Mouse (Mus musculus) heart, adult 2 months (tissue): ENCODE results near the gene Tox2. TPM values are rescaled to one million over a fixed set of nuclear protein-coding genes. Genes with fewer than 3 reads are reported as not detected.
A peak's percentile ranks its signal among the peaks of the same experiment; 100 is the strongest.

Experiments
- DNase-seq, 2 experiments: peaks; one replicate each; pipeline ENCODE4 v3.0.0; 2021
- H3K27ac ChIP-seq: fragments of 200-600 bp; 2 replicates; pipeline ENCODE4 v1.8.1; 2022
- H3K27me3 ChIP-seq: fragments of 200-500 bp; 2 replicates; pipeline ENCODE4 v1.6.1; 2012; ENCODE audit warnings: mild to moderate bottlenecking, low read length, inconsistent platforms, mixed read lengths; ENCODE audit not compliant: control insufficient read depth, insufficient read depth
- H3K36me3 ChIP-seq: fragments of 200-500 bp; 2 replicates; pipeline ENCODE4 v1.6.1; 2012; ENCODE audit warnings: low read length, inconsistent platforms; ENCODE audit not compliant: control insufficient read depth, insufficient read depth
- H3K4me1 ChIP-seq: fragments of 200-500 bp; 2 replicates; pipeline ENCODE4 v1.6.1; 2011; ENCODE audit warnings: low read length; ENCODE audit not compliant: control insufficient read depth, insufficient read depth
- H3K4me3 ChIP-seq: fragments of 200-600 bp; 2 replicates; pipeline ENCODE4 v1.8.1; 2022
- H3K79me2 ChIP-seq: fragments of 200-500 bp; replicated peaks from 2 replicates; pipeline ENCODE4 v1.6.1; 2012; ENCODE audit warnings: mild to moderate bottlenecking, inconsistent platforms, low read length, moderate library complexity, mixed read lengths; ENCODE audit not compliant: control insufficient read depth, insufficient read depth
- H3K9ac ChIP-seq: fragments of 200-500 bp; 2 replicates; pipeline ENCODE4 v1.6.1; 2012; ENCODE audit warnings: low read depth, mild to moderate bottlenecking, control low read depth, inconsistent platforms, low read length, mixed read lengths
- CTCF ChIP-seq: fragments of 200-600 bp; IDR thresholded peaks from 2 replicates; pipeline ENCODE4 v1.8.1; 2022; ENCODE audit warnings: antibody characterized with exemption, mild to moderate bottlenecking, moderate library complexity
- EP300 ChIP-seq: fragments of 200-500 bp; IDR thresholded peaks from 2 replicates; pipeline ENCODE4 v1.6.1; 2011; ENCODE audit warnings: low read depth, low read length, control low read depth; ENCODE audit not compliant: insufficient read depth
- POLR2A ChIP-seq: fragments of 200-500 bp; IDR thresholded peaks from 2 replicates; pipeline ENCODE4 v1.6.1; 2011; ENCODE audit warnings: mild to moderate bottlenecking, low read depth, low read length, control low read depth; ENCODE audit not compliant: insufficient read depth
- WGBS: fragments of 180-500 bp; shearing (Covaris S2); methylation state at CpG from one replicate; pipeline ENCODE4 v1.1.7; 2018; 5-methylcytosine and 5-hydroxymethylcytosine counted together
- intact Hi-C: fragments of 180-260 bp; cut with DNase I; formaldehyde crosslinking; loops from one replicate; pipeline ENCODE4 v1.15.1; 2025
- polyA plus RNA-seq: library from polyadenylated mRNA; depleted of rRNA; stranded (reverse); fragments of >200 nt; gene quantifications from 2 replicates; pipeline ENCODE4 v1.2.3, GENCODE M21; 2012
- total RNA-seq, 2 experiments: library from RNA; stranded (reverse); gene quantifications; 2 replicates each; pipeline ENCODE4 v1.2.3; 2021

Tox2 gene
- total and polyA plus RNA-seq, 3 experiments = 1.1 to 1.7 (median 1.3) TPM

DNA sequence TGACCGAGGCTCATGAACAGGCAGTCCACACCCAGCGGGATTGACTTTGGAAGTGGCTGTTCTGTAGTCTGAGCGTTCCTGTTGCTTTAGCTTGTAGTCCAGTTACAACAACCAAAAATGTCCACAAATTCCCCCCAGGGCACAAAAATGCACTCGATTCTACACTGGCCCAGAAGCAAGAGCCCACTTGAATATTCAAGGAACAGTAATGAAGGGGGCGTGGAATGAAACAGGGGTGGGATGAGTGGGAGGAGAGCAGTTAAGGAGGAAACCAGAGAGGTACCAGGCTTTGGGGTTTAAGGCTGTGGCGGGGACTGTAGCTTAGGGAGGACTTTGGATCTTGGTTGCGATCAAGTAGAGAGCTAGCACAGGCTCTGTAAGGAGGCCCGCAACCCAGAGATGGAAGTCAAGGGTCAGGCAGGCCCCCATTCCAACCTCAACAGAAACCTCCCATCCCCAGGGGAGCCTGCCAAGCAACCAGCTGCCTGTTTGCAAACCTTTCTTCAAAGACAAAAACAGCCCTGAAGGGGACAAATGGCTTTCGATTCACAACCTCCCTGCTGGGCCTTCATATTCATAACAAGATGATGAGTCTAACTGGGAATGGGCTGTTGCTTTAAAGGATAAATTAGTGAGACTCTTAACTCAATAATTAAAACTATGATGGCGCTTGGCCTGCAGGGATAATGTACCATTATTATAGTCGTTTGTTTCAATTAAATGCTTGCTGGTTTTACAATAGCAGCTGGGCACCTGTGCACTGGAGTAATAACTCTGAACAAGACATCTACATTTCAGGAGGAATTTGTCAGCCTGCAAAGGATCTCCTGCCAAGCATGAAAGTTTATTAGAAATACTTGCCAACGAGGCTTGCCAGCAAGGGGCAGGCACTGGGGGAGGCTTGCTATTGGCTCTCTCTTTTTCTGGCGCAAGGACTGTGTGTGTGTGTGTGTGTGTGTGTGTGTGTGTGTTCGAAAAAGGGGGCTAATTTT lies 97.4 kb downstream of the Tox2 start:
- DNase-seq = peak in 1 of 2 experiments; percentile 9
- TF ChIP-seq EP300 = no peak
- TF ChIP-seq CTCF = no peak
- no peak for TF ChIP-seq POLR2A
- H3K4me1 ChIP-seq = no peaks in the 10 kb centered on the region
- H3K4me3 ChIP-seq = no peak overlapping the region
- H3K79me2 ChIP-seq = no peaks in the 10 kb centered on the region
- 69% methylated on average over 14 of the region's 14 CpGs for WGBS
- intact Hi-C loops = no loop called here
- H3K27me3 ChIP-seq = no peaks in the 10 kb centered on the region
- no peak overlapping the region for H3K27ac ChIP-seq
- H3K9ac ChIP-seq = no peak overlapping the region
- no peaks in the 10 kb centered on the region for H3K36me3 ChIP-seq

DNA sequence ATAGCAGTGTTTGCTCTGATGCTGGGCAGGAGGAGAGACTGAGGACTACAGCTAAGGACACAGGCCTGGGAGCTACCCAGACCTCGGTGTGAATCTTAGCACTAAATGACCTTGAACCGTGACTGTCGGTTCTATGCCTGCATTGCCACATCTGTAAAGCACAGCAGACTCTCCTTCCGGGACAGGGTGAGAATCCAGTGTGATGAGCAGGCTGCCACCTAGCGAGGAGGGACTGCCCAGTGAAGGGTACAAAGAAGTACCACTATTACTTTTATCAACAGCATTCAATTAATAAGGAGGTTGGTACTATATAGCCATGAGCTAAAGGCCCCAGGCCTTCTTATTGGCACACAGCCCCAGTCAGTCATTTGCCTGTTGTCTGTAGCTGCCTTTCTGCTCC lies 98.7 kb downstream of the Tox2 start:
- H3K36me3 ChIP-seq = no peaks in the 10 kb centered on the region
- no peak overlapping the region for H3K27ac ChIP-seq
- no peak for TF ChIP-seq POLR2A
- TF ChIP-seq CTCF = no peak
- TF ChIP-seq EP300 = no peak
- no peaks in the 10 kb centered on the region for H3K4me1 ChIP-seq
- no peak overlapping the region for H3K9ac ChIP-seq
- intact Hi-C loops = no loop called here
- no peak overlapping the region for H3K4me3 ChIP-seq
- DNase-seq = no peak
- H3K79me2 ChIP-seq = no peaks in the 10 kb centered on the region
- 55% methylated on average over 5 of the region's 5 CpGs for WGBS
- H3K27me3 ChIP-seq = no peaks in the 10 kb centered on the region

DNA sequence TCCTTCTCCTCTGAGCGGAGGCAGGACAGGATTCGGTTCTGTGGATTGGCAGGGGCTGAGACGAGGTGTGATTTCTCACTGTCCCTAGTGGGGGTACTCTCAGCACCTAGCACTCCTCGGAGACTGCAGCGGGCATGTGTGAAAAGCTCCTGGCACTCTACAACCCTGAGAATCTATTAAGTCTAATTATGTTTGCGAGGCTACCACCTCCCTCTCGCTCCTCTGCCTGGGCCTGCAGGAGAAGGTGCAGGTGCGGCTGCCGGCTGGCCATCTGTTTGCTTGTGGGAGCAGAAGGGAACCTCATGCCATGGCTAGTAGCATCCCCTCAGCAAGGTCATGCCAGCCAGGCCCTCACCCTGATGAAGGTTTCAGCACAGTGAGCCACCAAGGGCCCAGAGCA lies 100.1 kb downstream of the Tox2 start:
- DNase-seq = no peak
- H3K4me3 ChIP-seq = no peak overlapping the region
- no peak overlapping the region for H3K9ac ChIP-seq
- no peaks in the 10 kb centered on the region for H3K27me3 ChIP-seq
- no peaks in the 10 kb centered on the region for H3K4me1 ChIP-seq
- intact Hi-C loops = no loop called here
- H3K79me2 ChIP-seq = no peaks in the 10 kb centered on the region
- WGBS = 85% methylated on average over 9 of the region's 9 CpGs
- H3K27ac ChIP-seq = no peak overlapping the region
- no peaks in the 10 kb centered on the region for H3K36me3 ChIP-seq
- TF ChIP-seq CTCF (no peak), POLR2A (no peak), EP300 (no peak)

DNA sequence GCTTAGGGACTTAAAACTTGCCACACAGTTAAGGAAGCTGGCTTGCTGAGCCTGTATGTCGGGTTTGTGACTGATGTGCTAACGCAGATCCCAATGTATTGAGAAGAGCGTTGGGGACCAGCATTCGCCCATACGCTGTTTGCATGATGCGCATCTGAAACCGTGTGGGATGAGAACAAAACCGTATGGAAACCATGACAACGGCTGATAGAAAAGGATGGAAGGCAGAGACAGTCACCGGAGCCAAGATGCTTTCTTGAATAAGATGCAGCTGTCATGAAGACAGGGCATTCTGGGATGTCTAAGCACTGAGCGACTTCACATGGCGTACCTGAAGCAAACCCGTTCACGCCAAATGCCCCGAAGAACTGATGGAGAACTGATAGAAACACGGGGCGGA lies 106.5 kb downstream of the Tox2 start:
- H3K27ac ChIP-seq = no peak overlapping the region
- H3K4me1 ChIP-seq = no peaks in the 10 kb centered on the region
- intact Hi-C loops = no loop called here
- no peak overlapping the region for H3K4me3 ChIP-seq
- no peaks in the 10 kb centered on the region for H3K27me3 ChIP-seq
- DNase-seq = no peak
- no peaks in the 10 kb centered on the region for H3K79me2 ChIP-seq
- 91% methylated on average over 17 of the region's 17 CpGs for WGBS
- no peak for TF ChIP-seq EP300
- TF ChIP-seq POLR2A = no peak
- no peak for TF ChIP-seq CTCF
- no peaks in the 10 kb centered on the region for H3K36me3 ChIP-seq
- no peak overlapping the region for H3K9ac ChIP-seq

DNA sequence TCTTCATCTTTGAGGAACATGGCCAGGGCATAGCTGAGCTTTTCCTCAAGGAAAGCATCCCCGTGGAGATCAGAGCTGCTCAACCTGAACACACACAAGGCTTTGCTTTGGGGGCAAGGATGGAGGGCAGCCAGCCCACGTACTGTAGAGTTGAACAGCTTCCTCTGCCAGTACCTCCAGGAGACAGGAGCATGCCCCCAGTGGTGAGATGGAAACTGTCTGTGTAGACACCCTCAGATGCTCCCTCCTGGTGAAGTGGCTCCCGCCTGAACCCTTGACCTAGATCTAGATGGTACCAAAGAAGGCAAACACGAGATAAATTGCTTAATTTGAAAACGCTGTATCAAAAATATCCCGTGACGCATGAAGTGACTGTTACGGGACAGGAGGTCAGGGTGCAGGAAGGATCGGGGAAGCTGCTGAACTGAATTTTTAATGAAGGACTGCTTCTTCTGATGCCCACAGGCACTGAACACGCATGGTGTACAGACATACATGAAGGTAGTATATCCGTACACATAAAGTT lies 107.3 kb downstream of the Tox2 start:
- Histone ChIP-seq H3K27me3 (no peaks in the 10 kb centered on the region), H3K9ac (no peak overlapping the region), H3K4me1 (no peaks in the 10 kb centered on the region), H3K79me2 (no peaks in the 10 kb centered on the region), H3K27ac (no peak overlapping the region), H3K4me3 (no peak overlapping the region), H3K36me3 (no peaks in the 10 kb centered on the region)
- no peak for DNase-seq
- TF ChIP-seq POLR2A = no peak
- no peak for TF ChIP-seq CTCF
- no peak for TF ChIP-seq EP300
- intact Hi-C loops = no loop called here
- WGBS = 78% methylated on average over 11 of the region's 11 CpGs

DNA sequence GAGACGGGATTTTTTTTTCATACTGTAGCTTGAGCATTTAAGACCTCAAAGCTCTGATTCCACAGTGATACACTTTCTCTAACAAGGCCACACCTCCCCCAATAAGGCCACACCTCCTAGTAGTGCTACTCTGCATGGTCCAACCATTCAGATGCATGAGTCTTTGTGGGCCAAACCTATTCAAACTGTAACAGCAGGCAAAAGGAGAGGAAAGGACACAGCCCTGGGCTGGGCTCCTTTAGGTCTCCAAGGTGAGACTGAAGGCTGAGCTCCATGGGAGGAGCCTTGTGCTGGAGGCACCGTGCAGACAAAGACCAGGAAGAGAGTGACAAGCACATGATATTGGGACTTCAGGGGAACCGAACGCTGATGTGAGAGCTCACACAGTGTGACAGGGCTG lies 114.4 kb downstream of the Tox2 start:
- intact Hi-C loops = no loop called here
- no peak for DNase-seq
- no peaks in the 10 kb centered on the region for H3K79me2 ChIP-seq
- H3K27me3 ChIP-seq = no peaks in the 10 kb centered on the region
- 69% methylated on average over 4 of the region's 4 CpGs for WGBS
- no peak for TF ChIP-seq EP300
- no peak for TF ChIP-seq CTCF
- TF ChIP-seq POLR2A = no peak
- no peak overlapping the region for H3K4me3 ChIP-seq
- H3K27ac ChIP-seq = no peak overlapping the region
- no peaks in the 10 kb centered on the region for H3K36me3 ChIP-seq
- no peaks in the 10 kb centered on the region for H3K4me1 ChIP-seq
- H3K9ac ChIP-seq = no peak overlapping the region
